Mouse (Mus musculus): ENCODE data around the gene Fgfr2.

Gene Fgfr2

DNA sequence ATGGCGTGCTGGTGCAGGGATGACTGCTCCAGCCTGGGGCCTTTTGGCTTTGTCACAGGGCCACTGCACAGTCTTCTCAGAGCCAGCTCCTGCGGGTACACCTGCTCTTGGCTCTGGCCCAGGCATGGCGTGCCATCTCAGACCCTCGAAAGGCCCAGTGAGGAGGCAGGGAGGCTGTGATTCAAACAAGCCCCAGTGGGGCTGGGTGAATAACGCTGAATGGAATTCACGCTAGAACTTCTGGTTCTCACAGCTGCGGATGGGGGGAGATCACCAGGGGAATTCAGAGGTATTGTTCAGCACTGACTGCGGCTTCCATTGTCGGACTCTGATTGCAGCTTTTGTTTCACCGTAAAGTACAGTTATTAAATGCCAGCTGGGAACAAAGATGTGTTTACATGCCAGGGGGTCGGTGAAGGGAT lies 2262.4 kb downstream of the Fgfr2 start:
- peak in 1 of 2 experiments; percentile 24 for DNase-seq (ENCODE audit: low spot score in 2 of 2)

DNA sequence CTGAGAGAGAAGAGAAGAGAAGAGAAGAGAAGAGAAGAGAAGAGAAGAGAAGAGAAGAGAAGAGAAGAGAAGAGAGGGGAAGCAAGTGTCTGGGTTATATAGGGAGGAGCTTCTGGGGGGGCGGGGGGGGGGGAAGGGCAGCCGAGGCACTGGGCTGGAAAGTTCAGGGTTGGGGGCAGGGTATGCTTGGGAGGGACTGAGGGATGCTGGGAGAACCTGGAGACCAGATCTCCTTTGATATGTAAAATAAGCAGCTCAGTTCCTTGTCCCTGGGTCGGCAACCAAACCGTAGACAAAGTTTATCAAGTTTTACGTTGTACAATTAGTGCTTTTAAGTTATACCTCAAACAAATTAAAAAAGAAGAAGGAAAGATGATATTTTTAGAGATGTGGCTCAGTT lies 2263.2 kb downstream of the Fgfr2 start:
- DNase-seq (ENCODE audit: low spot score in 2 of 2): no peak

DNA sequence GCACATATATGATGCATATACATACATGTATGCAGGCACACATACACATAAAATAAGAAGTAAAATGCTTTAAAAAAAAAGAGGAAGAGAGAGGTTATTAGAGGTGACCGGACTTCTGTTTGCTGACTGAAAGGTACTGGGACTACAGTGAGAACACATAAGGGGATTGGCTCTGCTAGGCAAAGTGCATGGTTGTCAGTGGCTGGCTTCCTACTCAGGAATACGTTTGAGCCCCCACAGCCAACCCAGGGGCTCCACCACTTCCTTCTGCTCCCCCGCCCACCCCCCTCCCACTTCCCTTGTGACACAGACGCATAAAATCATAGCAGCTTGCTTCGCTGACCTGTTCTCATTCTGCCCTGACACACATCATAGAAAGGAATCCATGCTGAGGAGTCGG lies 2265.2 kb downstream of the Fgfr2 start:
- no peak for DNase-seq (ENCODE audit: low spot score in 2 of 2)

DNA sequence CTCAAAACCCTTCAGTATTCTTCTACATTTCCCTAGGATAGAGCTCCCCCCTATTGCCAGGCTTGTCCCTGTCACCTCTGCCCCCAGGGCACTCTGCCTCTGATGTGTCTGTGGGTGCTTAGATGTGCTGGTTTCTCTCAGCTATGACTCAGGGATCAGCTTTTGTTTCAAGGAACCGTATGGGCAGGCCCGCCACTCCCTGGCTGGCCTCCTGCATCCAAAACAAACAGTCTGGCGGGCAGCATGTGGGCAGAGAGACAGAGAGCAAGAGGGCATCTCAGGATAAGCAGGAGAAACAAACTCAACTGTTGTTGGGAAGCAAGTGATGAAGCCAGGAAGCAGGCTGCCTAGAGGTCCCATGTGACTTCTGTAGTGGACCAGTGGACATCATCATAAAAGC lies 2267.5 kb downstream of the Fgfr2 start:
- no peak for DNase-seq (ENCODE audit: low spot score in 2 of 2)

DNA sequence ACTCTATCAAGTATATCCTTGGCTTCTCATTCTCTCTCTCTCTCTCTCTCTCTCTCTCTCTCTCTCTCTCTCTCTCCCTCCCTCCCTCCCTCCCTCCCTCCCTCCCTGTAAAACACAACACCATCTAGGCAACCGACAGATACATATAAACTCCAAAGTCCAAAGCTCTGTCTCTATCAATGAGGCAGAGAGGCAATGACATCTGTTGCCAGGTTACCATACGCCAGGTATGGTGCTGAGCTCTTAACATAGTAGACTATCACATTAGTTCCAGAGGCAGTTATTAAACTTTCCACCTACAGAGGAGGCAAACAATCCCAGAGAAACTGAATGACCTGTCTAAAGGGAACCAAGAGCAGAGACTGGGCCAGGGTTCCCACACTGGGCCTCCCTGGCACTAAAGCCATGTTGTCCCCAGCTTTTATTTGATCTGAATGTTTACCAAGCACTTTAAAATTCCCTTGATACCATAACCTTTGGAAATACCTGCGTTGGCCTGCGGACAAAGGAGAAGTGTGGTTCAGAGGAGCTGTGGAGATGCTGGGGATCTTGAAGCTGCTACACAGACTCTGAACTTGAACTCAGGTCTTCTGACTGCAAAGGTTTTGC lies 2268.4 kb downstream of the Fgfr2 start:
- DNase-seq (ENCODE audit: low spot score in 2 of 2): no peak

DNA sequence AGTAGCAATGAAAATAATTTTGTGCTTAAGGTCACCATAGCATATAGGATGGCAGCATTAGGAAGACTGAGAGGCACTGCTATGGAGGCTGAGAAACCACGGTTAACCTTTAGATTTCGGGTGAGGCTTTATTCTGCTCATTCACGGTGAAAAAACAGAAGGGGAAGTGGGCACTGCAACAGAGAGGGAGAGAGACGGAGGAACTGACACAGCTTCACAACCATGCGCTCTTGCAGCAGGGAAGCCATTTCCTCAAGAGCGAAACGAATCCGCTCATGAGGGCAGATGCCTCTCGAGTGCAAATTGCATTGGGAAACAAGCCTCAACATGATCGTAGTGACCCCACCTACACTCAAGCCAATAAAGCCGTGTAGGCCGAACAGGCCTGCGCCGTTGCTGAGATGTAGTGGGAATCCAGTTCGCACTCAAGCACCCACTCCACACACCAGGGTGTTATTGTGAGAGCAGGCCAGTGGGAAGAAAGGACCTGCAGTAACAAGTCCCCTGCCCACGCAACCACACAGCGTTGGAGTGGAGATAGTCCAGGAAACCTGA lies 2275.9 kb downstream of the Fgfr2 start:
- no peak for DNase-seq (ENCODE audit: low spot score in 2 of 2)

DNA sequence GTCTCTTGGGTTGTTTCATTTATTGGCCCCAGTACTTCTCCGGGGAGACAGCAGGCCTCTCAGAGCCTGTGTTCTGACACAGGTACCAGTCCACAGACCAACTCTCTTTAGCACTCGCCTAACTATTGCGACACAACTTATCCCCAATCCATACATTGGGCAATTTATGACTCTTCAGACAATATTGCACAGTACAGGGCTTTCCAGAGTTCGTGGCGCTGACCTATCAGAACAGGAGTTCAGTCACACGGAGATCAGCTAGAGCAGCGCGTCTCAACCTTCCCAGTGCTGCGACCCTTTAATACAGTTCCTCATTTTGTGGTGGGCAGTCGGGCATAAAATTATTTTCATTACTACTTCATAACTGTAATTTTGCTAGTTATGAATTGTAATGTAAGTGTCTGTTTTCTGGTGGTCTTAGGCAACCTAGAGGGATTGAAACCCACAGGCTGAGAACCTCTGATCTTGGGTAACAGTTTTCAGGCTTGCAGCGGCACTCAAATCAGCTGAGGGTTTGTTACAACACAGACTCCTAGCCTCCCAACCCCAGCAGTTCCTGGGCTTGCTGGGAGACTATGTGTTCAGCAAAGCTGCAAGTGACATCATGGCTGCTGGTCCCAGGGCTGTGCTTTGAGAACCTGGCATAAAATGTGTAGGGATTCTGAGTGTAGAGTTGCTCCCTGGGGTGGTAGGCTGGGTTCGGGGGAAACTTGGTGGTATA lies 2283.6 kb downstream of the Fgfr2 start:
- no peak for DNase-seq (ENCODE audit: low spot score in 2 of 2)

DNA sequence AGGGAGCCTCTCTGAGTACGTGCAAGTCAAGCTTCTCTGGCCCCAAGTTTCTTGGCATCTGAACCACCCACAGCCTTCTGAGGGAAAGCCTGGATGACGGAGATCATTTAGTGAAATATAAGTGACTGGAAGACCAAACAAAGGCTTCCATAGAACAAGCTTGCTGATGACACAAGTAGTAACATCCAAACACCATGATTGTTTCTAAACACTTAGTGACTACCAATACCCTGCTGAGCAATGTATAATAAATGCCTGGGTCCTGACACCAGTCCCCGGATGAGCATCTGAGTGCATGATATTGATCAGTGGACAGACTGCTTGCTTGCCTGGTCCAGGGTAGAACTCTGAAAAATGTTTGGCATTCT lies 2284.5 kb downstream of the Fgfr2 start:
- no peak for DNase-seq (ENCODE audit: low spot score in 2 of 2)

DNA sequence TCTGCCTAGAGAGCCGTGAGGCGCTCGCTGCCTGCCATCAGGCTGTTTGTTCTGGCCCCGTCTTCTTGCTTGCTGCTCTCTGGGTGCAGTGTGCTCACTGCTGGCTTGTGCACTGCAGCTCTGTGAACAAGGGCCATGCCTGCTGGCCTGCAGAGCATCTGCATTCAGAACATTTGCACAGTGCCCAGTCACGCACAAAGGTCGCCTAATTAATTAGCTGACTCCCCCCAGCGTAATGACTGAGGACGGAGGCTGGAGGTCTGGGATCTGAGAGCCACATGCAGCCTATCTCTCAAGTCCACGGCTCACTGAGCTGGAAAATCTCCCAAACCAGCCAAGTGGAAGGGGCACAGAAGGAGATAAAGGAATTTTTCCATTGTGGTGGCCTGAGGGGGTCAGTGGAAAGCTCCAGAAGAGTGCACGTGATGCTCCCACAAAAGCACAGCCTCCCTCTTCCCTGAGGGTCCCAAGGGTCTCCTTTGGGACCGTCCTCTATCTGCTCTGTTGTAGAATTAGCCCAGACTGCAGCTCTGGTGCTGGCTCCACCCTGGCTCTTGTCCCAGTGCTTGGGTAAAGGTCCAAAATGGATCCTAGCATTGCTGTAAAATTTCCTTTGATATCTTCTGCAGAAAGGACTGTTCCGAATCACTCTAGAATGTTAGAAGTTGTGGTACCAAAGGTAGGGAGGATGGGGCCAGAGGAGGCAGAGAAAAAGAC lies 2285.1 kb downstream of the Fgfr2 start:
- peak; percentile 23 to 25 for DNase-seq (ENCODE audit: low spot score in 2 of 2)

DNA sequence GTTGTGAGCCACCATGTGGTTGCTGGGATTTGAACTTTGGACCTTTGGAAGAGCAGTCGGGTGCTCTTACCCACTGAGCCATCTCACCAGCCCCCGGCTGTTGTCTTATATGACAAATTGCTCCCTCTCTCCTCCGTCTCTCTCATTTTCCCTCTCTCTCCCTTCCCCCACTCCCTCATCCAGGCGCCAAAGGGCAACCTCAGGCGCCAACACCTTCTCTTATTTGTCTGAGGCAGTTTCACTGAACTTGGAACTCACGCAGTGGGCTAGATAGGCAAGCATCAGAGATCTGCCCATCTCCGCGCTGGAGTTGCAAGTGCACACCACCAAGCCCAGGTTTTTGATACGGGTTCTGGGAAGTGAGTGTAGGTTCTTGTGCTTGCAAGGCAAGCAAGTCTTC lies 2287.1 kb downstream of the Fgfr2 start:
- no peak for DNase-seq (ENCODE audit: low spot score in 2 of 2)

DNA sequence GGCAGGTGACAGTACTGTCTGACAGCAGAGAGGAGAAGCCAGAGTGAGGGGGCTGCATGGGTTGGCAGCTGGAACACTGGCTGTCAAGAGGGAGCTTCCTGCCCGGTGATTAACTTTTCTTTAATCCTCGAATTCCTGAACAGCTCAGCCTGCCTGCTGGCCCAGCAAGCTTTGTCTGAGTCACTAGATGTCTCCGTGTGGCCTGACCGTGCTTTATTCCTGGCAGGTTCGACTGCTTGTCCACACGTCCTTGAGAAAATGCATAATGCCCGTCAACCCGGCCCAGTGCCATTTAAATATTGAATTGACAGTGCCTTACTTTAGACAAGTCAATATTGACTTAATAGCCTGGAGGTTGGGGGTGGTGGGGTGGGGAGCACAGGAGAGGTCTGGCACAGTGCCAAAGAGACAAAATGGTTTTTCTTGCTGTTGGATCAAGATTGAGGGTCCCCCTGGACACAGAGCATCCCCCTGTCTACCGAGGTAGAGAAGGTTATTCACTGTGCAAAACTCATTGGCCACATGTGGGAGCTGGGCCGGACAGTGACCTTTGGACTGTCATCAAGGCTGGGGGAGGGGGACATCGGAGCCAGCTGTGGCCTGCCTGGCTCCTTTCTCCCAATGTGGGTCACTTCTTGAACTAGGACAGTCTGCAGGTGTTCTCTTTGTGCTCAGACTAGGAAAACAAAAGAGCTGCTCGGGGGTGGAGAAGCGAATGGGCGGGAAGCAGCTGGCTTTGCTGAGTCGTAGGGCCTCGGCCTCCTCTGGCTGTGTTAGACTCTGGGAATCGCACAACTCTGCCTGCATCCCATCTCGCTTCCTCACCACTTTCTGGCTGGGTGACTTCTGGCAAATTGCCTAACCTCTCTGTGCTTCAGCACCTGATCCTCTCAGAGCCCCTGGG lies 2287.9 kb downstream of the Fgfr2 start:
- no peak for DNase-seq (ENCODE audit: low spot score in 2 of 2)

DNA sequence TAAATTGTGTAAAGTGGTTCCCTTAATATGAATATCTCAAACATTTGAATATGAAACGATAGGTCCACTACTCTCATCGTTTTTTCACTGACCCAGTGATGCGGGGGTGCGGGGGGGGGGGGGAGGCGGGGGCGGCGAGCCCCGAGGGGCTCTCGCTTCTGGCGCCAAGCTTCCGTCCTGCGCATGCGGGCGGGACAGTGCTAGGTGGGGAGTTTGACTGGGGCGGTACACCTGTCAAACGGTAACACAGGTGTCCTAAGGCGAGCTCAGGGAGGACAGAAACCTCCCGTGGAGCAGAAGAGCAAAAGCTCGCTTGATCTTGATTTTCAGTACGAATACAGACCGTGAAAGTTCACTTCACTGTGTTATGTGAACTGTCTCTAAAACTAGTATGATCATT lies 2288.9 kb downstream of the Fgfr2 start:
- no peak for DNase-seq (ENCODE audit: low spot score in 2 of 2)

DNA sequence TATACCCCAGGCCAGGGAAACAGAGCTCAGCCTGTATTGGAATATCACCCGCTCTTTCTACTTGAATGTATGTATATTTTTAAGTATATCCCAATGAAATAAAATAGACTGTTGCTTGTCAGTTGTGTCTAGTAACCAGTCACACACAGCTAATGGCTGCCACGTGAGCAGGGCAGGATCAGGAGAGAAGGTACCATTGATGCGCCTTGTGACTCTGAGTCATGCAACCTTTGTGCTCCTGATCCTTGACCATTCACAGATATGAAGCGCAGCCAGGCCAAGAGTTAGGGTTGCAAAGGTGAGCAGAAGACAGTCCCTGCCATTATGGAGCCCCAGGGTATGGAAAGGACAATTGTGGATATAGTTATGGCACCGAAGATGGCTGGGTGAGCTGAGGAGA lies 2291.6 kb downstream of the Fgfr2 start:
- DNase-seq (ENCODE audit: low spot score in 2 of 2): no peak

DNA sequence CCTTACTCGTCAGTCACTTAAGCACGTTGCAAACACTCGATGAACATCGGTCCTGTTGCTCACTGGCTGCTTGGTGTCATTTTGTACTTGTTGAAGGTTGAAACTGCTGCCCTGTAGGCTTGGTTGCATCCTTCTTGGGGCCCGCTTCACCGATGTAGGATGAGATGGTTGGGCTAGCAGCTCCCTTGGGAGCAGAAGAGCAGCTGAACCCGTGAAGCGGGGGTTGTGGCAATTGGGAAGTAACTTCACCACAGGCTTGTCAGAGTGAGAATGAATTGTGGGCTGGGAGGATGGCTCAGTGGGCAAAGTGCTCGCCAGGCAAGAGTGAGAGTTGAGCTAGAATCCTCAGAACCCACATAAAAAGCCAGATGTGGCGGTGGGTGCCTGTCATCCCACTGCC lies 2294.7 kb downstream of the Fgfr2 start:
- no peak for DNase-seq (ENCODE audit: low spot score in 2 of 2)

DNA sequence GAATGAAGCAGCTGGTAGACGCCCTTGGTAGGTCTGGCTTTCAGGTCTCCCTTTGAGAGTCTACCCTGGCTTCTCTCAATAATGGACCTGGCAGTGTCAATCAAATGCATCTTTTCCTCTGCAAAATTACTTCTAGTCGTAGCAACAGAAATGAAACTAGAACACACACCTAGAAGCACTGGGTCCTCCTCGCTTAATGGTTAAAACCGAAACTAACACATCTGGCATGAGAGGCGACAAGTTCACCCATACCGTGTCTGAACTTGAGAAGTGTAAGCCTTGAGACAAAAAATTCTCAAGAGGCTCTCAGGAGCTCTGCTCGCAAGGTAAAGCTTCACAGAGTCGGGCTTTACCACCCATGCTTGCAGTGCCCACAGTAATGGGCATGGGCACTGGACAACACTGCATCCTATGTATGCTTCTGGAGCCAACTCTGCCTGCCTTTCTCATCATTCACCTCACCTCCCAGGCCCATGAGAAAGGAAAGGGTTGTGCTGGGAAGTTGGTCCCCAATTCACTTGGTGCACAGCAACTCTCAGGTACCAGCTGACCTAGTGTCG lies 2295.2 kb downstream of the Fgfr2 start:
- no peak for DNase-seq (ENCODE audit: low spot score in 2 of 2)

DNA sequence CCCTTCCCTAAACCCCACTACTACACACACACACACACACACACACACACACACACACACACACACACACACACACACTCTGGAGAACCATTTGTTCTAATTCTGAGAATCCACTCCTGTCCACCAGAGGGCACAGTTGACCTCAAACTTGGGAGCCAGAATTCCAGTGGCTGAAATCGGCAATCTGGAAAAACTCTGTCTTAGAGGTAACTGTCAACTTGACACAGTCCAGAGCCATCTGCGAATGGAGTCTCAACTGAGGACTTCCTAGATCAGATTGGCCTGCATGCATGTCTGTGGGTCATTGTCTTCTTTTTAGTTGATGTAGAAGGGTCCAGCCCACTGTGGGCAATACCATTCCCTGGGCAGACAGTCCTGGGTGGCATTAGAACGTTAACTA lies 2295.7 kb downstream of the Fgfr2 start:
- peak in 1 of 2 experiments; percentile 49 for DNase-seq (ENCODE audit: low spot score in 2 of 2)

DNA sequence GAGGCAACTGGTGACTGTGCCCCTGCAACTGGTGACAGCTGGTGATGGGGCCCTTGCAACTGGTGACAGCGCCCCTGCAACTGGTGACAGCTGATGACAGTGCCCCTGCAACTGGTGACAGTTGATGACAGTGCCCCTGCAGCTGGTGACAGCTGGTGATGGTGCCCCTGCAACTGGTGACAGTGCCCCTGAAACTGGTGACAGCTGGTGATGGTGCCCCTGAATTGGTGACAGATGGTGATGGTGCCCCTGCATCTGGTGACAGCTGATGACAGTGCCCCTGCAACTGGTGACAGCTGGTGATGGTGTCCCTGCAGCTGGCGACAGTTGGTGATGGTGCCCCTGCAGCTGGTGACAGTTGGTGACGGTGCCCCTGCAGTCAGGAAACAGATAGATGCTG lies 2296.8 kb downstream of the Fgfr2 start:
- no peak for DNase-seq (ENCODE audit: low spot score in 2 of 2)

DNA sequence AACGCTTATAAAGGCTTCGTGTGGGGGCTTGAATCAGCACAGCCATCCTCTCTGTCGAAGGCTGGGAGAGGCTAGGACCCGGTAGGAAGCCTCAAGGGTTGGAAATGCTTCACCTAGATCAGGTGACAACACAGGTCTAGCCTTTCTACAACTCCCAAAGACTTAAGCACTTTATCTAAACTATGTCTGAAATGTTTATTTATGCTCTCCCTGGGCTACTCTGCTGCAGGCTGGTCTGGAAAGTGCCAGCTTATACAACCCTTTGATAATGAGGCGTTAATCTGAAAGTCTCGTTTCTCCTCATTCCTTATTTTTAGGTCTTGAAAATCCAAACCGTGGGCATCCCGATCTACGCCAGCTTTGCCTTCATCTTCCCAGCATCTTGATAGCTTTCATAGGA lies 2299.2 kb downstream of the Fgfr2 start:
- no peak for DNase-seq (ENCODE audit: low spot score in 2 of 2)

DNA sequence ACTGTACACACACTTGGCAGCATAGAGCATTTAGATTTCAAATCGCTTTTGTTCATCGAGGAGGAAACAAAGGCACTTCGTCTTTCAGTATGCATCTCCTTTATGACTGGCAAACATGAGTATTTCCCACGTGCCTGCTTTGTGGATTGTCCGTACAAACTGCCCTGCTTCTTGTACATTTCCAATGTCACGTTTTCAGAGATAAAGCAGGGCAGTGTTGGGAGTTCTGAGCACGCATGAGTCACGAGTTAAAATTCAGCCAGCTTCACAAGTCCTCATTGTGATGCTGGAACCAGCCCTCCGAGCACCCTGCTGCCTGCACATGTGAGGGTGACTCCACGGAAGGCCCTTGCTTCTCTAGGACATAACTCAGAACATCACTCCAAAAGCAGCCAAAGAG lies 2303.5 kb downstream of the Fgfr2 start:
- DNase-seq (ENCODE audit: low spot score in 2 of 2): no peak

DNA sequence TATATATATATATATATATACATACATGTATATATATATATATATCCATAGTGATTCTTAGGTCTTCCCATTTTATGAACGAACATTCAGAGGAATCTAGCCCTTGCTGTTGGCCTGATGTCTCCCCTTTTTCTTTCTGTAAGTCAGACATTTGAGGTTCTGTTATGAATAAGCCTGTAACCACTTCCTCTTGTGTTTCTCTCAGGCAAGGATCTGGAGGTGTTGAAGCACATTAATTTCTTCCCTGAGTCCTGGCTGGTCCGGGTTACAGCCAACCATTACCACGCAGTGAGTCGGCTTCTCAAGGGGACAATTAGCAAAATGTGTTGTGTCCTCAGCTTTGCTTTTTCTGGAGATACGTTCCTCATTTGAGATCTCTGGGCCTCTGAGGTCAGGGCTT lies 2304.3 kb downstream of the Fgfr2 start:
- no peak for DNase-seq (ENCODE audit: low spot score in 2 of 2)

DNA sequence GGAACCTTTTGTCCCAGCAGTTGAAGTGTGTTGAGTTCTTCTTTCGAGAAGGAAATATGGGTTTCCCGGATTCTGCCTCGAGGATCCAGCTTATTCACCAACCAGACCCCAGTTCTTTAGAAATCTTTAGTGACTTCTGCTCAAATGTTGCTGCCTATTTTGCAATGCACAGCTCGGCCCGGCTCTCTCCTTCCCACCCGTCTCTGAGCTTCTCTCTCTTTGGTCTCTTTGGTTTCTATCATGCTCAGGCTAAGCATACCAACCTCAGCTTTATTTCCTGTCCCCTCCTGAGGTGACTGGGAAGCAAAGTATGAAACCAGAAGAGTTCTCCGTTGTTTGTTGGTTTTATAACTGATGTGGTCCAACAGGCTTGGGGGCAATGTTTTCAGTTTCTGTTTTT lies 2306.9 kb downstream of the Fgfr2 start:
- DNase-seq (ENCODE audit: low spot score in 2 of 2): no peak

DNA sequence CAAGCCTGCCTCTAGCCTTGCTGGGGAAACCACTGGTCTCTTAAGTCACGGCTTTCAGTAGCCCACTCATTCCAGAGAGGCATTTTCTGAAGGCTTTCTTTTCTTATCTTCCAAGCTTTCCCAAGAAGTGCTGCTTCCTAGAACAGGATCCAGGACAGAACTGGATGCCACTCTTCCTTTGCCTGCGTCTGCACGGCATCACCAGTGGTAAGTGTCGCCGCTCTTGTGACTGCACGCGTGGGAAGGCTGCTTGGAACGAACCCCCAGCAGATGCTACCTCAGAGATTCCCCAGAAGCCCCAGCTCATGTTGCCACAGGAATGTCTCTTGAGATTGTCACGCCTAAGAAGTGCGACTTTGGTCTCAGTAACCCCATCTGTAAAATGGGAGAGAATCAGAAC lies 2307.5 kb downstream of the Fgfr2 start:
- no peak for DNase-seq (ENCODE audit: low spot score in 2 of 2)
